Mouse (Mus musculus) heart, embryonic 13.5 days (tissue): ENCODE data around the gene Cfap97. TPM values are rescaled to one million over a fixed set of nuclear protein-coding genes. Genes with fewer than 3 reads are reported as not detected.
"Not testable (repeated sequence)": the region's sequence is repeated elsewhere in the genome, so short reads cannot be mapped to it uniquely, and the experiment has no call there.

Experiments used
- ATAC-seq: fragments of 200-750 bp; cut with Nextera tagmentation; 2 replicates; pipeline ENCODE4 v1.8.0; 2017; ENCODE audit warnings: moderate TSS enrichment; ENCODE audit not compliant: insufficient number of reproducible peaks, low FRiP score, low TSS enrichment; ENCODE audit errors: extremely low read depth
- H3K27ac ChIP-seq: fragments of 300-500 bp; sonication (generic); replicated peaks from 2 replicates; pipeline ENCODE4 v1.5.1; 2015; ENCODE audit warnings: moderate library complexity, mild to moderate bottlenecking, inconsistent platforms
- H3K27me3 ChIP-seq: fragments of 300-500 bp; sonication (generic); replicated peaks from 2 replicates; pipeline ENCODE4 v1.6.1; 2015; ENCODE audit warnings: mild to moderate bottlenecking, inconsistent platforms
- H3K36me3 ChIP-seq: fragments of 300-500 bp; sonication (generic); 2 replicates; pipeline ENCODE4 v1.6.1; 2015; ENCODE audit warnings: mild to moderate bottlenecking, inconsistent platforms
- H3K4me1 ChIP-seq: fragments of 300-500 bp; sonication (generic); 2 replicates; pipeline ENCODE4 v1.6.1; 2015; ENCODE audit warnings: inconsistent platforms
- H3K4me2 ChIP-seq: fragments of 300-500 bp; sonication (generic); 2 replicates; pipeline ENCODE4 v1.6.1; 2015; ENCODE audit warnings: inconsistent platforms, mild to moderate bottlenecking, moderate library complexity
- H3K4me3 ChIP-seq: fragments of 300-500 bp; sonication (generic); 2 replicates; pipeline ENCODE4 v1.5.1; 2015; ENCODE audit warnings: moderate library complexity, mild to moderate bottlenecking, inconsistent platforms
- H3K9ac ChIP-seq: fragments of 300-500 bp; sonication (generic); 2 replicates; pipeline ENCODE4 v1.6.1; 2015; ENCODE audit warnings: inconsistent platforms, mild to moderate bottlenecking, moderate library complexity
- H3K9me3 ChIP-seq: fragments of 300-500 bp; sonication (generic); 2 replicates; pipeline ENCODE4 v1.6.1; 2016; ENCODE audit warnings: inconsistent platforms
- WGBS: fragments of 180-500 bp; shearing (Covaris S2); methylation state at CpG from one replicate; pipeline ENCODE4 v1.1.7; 2015; ENCODE audit warnings: mixed read lengths; 5-methylcytosine and 5-hydroxymethylcytosine counted together
- polyA plus RNA-seq: library from polyadenylated mRNA; unstranded; fragments of >200 nt; fragmentation: Nextera tagmentation; extraction: Ambion mirVana; gene quantifications from 2 replicates; pipeline ENCODE4 v1.2.1, GENCODE M21; 2015

The Cfap97 gene
- polyA plus RNA-seq: 17.9 and 19.5 TPM in 2 replicates

DNA sequence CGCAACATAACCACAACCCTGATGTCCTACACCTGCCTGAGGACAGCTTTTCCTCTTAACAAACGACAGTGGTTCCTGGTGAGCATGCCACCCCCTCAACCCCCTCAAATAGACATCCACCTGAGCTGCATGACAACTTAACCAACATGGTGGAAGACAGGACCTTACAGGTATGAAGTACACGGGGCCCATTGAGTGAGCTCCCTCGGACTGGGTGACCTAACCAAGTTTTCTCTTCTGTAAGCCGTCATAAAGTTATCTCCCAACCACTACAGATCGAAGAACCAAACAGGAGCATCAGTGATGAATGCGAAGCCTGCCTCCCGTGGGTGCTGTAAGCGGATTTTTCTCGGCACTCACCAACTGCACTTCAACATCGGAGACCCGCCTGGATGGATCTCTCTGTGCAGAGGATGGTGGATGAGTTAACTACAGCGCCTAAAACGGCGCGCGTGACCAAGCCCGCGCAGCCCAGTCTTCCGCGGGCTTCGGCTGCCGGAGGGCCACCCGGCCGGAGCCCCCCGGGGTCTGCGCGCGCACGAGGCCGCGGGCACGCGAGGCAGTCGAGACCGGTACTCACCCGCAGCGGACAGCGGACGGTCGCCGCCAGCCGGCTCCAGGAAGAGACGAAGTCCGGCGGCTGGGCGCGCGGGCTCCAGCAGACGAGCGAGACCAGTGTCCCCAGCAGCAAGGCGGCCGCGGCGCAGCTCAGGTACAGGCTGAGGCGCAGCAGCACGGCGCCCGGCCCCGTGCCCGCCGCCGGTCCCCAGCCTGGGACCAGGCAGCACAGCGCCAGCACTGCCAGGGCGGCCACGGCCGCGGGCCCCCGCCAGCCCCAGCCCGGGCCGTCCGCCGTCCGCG, at the start of gene Cfap97:
Gene Cfap97 (plus strand): TSS at position 570 of the 861 bp plus-strand sequence.
- peaks cover 35% of the 10 kb centered on the region for H3K4me1 ChIP-seq
- peak within 1 kb of the TSS; percentile 96 for H3K9ac ChIP-seq
- WGBS: 1% methylated on average over 62 of the region's 75 CpGs
- H3K36me3 ChIP-seq: no peaks in the 10 kb centered on the region
- H3K4me3 ChIP-seq: peak within 1 kb of the TSS; percentile 91
- peak; percentile 62 for ATAC-seq
- H3K9me3 ChIP-seq: no peaks in the 10 kb centered on the region
- peak within 1 kb of the TSS; percentile 68 for H3K27ac ChIP-seq
- peaks cover 17% of the 10 kb centered on the region for H3K27me3 ChIP-seq
- peak within 1 kb of the TSS; percentile 77 for H3K4me2 ChIP-seq

DNA sequence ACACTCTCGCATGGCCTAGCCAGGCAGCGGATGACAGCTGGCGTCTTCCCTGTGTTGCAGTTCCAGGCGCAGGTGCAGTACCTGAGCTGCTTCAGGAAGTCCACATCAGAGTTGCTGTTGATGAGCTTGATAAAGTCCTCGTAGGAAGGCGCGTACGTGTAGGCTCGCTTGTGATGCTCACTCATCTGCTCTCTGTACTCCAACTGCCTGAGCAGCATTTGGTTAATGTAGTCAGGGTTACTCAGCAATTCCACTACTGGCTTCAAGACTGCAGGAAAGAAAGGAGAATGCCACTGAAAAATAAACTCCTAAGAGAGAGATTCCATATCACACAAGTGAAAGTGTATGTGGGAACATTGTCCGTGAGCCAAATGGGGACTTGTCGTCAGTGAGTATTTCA, 48.1 kb upstream of the Cfap97 start:
- no peaks in the 10 kb centered on the region for H3K4me1 ChIP-seq
- no peaks in the 10 kb centered on the region for H3K27me3 ChIP-seq
- peaks cover 9% of the 10 kb centered on the region for H3K9me3 ChIP-seq
- H3K4me3 ChIP-seq: no peak overlapping the region
- ATAC-seq: no peak
- no peak overlapping the region for H3K9ac ChIP-seq
- peaks cover 67% of the 10 kb centered on the region for H3K36me3 ChIP-seq
- no peak overlapping the region for H3K4me2 ChIP-seq
- H3K27ac ChIP-seq: no peak overlapping the region
- WGBS: 95% methylated on average over 11 of the region's 11 CpGs

DNA sequence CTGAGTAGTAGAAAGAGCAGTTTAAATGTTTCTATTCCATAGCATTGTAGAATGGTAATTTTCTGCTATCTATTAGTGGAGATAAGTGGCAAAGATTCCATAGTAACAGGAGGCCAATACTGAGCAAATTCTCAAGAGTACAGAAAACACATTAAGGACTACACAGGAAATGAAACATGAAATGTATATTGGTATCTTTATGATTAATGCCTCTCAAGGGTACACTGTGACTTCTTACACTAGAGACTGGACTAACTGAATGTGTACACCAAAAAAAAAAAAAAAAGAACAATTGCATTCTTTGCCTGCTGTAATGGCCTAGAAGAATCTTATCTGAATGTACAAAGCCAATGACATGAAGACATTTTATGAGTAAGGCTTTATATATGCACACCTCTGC, 43.9 kb upstream of the Cfap97 start:
- Histone ChIP-seq H3K9ac (no peak overlapping the region), H3K36me3 (peaks cover 31% of the 10 kb centered on the region), H3K4me2 (no peak overlapping the region), H3K27me3 (no peaks in the 10 kb centered on the region), H3K27ac (no peak overlapping the region), H3K4me1 (peaks cover 8% of the 10 kb centered on the region), H3K4me3 (no peak overlapping the region), H3K9me3 (no peaks in the 10 kb centered on the region)
- no peak for ATAC-seq

DNA sequence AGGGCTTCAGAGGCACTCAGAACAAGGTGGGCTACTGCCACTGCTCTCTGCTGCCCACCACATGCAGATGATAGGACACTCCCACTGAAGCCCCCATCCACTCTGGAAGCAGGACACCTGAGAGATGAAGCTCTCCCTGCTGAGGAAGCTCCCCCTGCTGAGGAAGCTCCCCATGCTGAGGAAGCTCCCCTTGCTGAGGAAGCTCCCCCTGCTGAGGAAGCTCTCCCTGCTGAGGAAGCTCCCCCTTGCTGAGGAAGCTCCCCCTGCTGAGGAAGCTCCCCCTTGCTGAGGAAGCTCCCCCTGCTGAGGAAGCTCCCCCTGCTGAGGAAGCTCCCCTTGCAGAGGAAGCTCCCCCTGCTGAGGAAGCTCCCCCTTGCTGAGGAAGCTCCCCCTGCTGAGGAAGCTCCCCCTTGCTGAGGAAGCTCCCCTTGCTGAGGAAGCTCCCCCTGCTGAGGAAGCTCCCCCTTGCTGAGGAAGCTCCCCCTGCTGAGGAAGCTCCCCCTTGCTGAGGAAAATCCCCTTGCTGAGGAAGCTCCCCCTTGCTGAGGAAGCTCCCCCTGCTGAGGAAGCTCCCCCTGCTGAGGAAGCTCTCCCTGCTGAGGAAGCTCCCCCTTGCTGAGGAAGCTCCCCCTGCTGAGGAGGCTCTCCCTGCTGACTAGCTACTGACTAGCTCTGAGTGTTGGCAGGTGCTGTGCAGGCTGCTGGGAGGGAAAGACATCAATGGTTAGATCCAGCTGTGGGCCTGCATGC, 38.0 kb upstream of the Cfap97 start:
- H3K4me2 ChIP-seq, H3K9ac ChIP-seq, H3K4me3 ChIP-seq, ATAC-seq, H3K36me3 ChIP-seq, H3K4me1 ChIP-seq, H3K9me3 ChIP-seq, H3K27me3 ChIP-seq, H3K27ac ChIP-seq: not testable (repeated sequence)

DNA sequence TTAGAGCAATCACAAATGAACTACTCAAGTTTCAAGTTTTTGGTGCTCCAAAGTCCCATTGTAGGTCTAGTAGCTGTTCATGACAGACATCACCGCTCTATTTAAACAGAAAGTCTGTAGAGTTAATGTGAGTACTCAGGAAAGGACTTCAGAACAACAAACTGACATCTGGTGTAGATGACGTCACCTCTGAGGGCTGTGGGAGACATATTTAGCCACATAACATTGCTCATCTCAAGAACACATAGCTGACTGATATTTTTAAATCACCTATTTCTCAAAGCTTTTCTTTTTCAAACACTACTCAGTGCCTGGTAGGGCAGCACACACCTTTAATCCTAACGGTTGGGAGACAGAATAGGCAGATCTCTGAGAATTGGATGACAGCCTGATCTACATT, 34.4 kb upstream of the Cfap97 start:
- H3K9ac ChIP-seq: no peak overlapping the region
- H3K4me3 ChIP-seq: no peak overlapping the region
- no peak overlapping the region for H3K4me2 ChIP-seq
- H3K9me3 ChIP-seq: no peaks in the 10 kb centered on the region
- WGBS: 67% methylated on average over 3 of the region's 3 CpGs
- no peaks in the 10 kb centered on the region for H3K4me1 ChIP-seq
- H3K27ac ChIP-seq: no peak overlapping the region
- no peaks in the 10 kb centered on the region for H3K27me3 ChIP-seq
- peaks cover 15% of the 10 kb centered on the region for H3K36me3 ChIP-seq
- no peak for ATAC-seq

DNA sequence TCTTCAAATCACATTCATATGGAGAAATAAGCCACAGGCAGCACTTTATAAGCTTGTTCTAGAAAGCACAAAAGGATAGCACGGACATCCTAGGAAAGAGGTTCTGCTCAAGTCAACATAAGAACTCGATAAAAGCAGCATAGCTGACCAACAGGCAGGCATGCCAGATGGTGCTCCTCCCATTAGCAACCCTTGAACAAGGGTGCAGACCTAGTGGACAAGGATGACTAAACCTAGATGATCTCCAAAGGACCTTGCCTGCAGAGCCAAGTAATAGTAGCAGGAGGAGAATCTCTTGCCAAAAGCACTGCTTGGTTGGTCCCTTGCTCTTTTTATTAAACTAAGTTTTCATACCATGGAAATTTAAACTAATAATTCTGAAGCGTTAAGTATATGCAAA, 32.4 kb upstream of the Cfap97 start:
- Histone ChIP-seq H3K27me3 (no peaks in the 10 kb centered on the region), H3K4me1 (no peaks in the 10 kb centered on the region), H3K4me3 (no peak overlapping the region), H3K9me3 (no peaks in the 10 kb centered on the region), H3K4me2 (no peak overlapping the region), H3K36me3 (peaks cover 15% of the 10 kb centered on the region), H3K9ac (no peak overlapping the region), H3K27ac (no peak overlapping the region)
- 89% methylated on average over 3 of the region's 3 CpGs for WGBS
- ATAC-seq: no peak

DNA sequence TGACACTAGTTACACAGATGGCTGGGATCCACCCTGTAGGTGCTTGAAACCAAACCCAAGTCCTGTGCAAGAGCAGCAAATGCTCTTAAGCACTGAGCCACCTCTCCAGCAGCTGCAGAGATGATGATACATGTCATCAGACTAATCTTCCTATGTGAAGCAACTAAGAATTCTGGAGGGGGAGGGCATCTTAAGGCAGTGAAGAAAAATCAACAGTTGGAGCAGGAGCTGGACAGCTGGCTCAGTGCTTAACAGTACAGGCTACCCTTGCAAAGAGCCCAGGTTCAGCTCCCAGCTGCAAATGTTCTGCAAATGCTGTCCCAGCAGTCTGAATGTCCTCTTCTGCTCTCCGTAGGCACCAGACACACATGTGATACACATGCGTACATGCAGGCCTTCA, 29.1 kb upstream of the Cfap97 start:
- Histone ChIP-seq H3K4me1 (no peaks in the 10 kb centered on the region), H3K27me3 (no peaks in the 10 kb centered on the region), H3K9me3 (no peaks in the 10 kb centered on the region), H3K4me2 (no peak overlapping the region), H3K36me3 (peaks cover 6% of the 10 kb centered on the region), H3K9ac (no peak overlapping the region), H3K27ac (no peak overlapping the region), H3K4me3 (no peak overlapping the region)
- WGBS: 93% methylated on average over 2 of the region's 2 CpGs
- ATAC-seq: no peak

DNA sequence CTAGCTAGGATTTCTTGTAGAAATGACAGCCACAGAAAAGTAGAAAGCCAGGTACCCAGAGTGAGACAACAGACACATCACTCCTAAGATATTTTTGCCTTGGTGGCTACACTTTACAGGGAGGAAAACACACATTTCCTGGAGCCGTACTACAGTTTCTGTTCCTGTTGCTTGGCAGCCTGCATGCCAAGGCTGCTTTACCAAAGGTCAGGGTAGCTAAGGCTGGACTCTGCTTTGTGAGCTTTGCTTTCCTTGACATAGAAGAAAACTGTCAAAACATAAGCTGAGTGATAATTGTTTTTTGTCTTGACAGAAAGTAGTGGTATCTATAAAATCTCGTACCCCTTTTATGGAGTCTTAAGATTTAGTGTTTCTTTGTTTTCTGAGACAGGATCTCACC, 21.1 kb upstream of the Cfap97 start:
- Histone ChIP-seq H3K4me2 (no peak overlapping the region), H3K27me3 (no peaks in the 10 kb centered on the region), H3K27ac (no peak overlapping the region), H3K4me1 (no peaks in the 10 kb centered on the region), H3K4me3 (no peak overlapping the region), H3K36me3 (peaks cover 12% of the 10 kb centered on the region), H3K9ac (no peak overlapping the region), H3K9me3 (peaks cover 15% of the 10 kb centered on the region; the same call in 1 of the 2 replicates)
- whole genome bisulfite sequencing: 73% methylated on average over 2 of the region's 2 CpGs
- ATAC-seq: no peak

DNA sequence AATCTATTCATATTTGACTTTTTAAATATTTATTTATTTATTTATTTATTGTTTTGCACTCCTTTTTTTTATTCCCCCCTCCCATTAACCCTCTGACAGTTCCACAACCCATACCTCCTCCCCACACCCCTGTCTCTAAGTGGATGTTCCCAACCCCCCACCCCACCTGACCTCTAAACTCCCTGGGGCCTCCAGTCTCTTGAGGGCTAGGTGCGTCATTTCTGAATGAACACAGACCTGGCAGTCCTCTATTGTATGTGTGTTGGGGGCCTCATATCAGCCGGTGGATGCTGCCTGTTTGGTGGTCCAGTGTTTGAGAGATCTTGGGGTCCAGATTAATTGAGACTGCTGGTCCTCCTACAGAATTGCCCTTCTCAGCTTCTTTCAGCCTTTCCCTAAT, 16.0 kb upstream of the Cfap97 start:
- not testable (repeated sequence) for H3K27me3 ChIP-seq, ATAC-seq, H3K9ac ChIP-seq, H3K4me3 ChIP-seq, H3K27ac ChIP-seq, H3K4me2 ChIP-seq
- Histone ChIP-seq H3K9me3 (peaks cover 15% of the 10 kb centered on the region; the same call in 1 of the 2 replicates), H3K4me1 (peaks cover 11% of the 10 kb centered on the region), H3K36me3 (peaks cover 12% of the 10 kb centered on the region)
- 91% methylated on average over 2 of the region's 2 CpGs for WGBS

DNA sequence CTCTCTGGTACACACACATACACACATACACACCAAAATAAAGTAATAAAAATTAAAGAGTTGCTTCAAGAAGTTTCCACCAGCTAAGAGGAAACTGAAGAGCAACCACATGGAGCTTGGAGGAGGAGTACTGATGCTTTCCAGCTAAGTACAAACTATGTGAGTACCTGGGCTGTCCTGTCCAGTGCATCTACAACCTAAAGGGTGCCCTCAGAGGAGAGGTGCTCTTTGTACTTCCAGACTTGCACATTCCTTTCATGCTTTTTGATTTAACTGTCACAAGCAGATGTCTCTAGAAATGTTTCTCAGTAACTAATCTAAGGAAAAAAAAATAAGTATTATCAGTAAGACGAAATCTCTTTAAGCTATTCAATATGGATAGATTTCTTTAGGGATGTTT, 14.2 kb upstream of the Cfap97 start:
- H3K27me3 ChIP-seq: no peaks in the 10 kb centered on the region
- peaks cover 15% of the 10 kb centered on the region; the same call in 1 of the 2 replicates for H3K9me3 ChIP-seq
- no peak for ATAC-seq
- peaks cover 15% of the 10 kb centered on the region for H3K4me1 ChIP-seq
- no peak overlapping the region for H3K9ac ChIP-seq
- H3K36me3 ChIP-seq: peaks cover 12% of the 10 kb centered on the region
- H3K4me2 ChIP-seq: no peak overlapping the region
- no peak overlapping the region for H3K27ac ChIP-seq
- H3K4me3 ChIP-seq: no peak overlapping the region
- WGBS: 72% methylated on average over 1 of the region's 1 CpGs

DNA sequence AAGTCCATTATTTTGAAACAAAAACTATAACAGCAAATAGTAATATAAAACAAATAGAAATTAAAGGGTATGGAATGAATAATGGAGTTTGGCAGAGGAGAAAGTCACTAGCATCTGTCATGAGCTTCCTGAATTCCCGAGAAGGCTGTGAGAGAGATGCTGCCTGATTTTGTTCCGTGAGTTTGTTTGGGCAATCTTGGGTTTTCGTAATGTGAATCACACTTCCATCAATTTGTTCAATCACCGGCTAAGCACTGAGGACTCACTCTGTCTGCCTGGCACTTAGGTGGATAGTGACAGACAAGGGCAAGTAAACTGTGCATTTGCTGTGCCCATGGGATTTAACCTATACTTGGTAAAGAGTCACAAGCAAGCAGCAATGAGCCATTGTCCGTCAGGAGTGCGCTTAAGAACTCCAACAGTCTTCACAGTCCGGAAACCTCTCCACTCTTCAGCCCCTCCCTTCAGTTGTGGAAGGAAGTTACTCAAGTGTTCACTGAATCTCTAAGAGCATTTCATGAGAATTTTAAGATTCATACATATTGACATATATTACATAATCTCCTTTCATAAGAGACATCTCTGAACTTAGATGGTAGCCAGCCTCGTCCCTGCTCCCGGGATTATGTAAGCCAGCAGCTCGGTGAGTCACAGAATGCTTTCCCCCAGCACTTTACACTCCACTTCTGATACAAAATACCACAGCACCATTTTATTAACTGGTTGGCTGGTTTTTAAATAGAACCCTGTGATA, 13.6 kb upstream of the Cfap97 start:
- 78% methylated on average over 10 of the region's 10 CpGs for WGBS
- peaks cover 12% of the 10 kb centered on the region; the same call in 1 of the 2 replicates for H3K9me3 ChIP-seq

More for the DNA sequence above, 13.6 kb upstream of the Cfap97 start:
- ATAC-seq: no peak
- no peak overlapping the region for H3K27ac ChIP-seq
- H3K4me2 ChIP-seq: no peak overlapping the region
- H3K9ac ChIP-seq: no peak overlapping the region
- no peak overlapping the region for H3K4me3 ChIP-seq
- H3K36me3 ChIP-seq: peaks cover 12% of the 10 kb centered on the region
- H3K4me1 ChIP-seq: peaks cover 17% of the 10 kb centered on the region
- no peaks in the 10 kb centered on the region for H3K27me3 ChIP-seq
